Mouse (Mus musculus): ENCODE measurements around the gene Atpaf1. TPM values are rescaled to one million over a fixed set of nuclear protein-coding genes. Genes with fewer than 3 reads are reported as not detected.

Atpaf1 gene
- total and polyA plus RNA-seq, 2 experiments: 16.5 to 23.4 TPM

GRCm38 (mm10) chr4:115782026-115782805, 2.4 kb upstream of the Atpaf1 start:
- WGBS: 93% methylated on average over 5 of the region's 5 CpGs

GRCm38 (mm10) chr4:115785511-115786034, 961 bp downstream of the Atpaf1 start:
- Histone ChIP-seq H3K4me1 (ENCODE audit: control insufficient read depth, insufficient read depth, low read length) (peaks cover 11% of the 10 kb centered on the region), H3K4me3 (ENCODE audit: insufficient read depth, low read depth, low read length) (peak overlapping the region; percentile 87), H3K36me3 (ENCODE audit: control insufficient read depth, insufficient read depth, low read length) (peaks cover 17% of the 10 kb centered on the region), H3K27me3 (ENCODE audit: control insufficient read depth, insufficient read depth, low read length) (no peaks in the 10 kb centered on the region), H3K27ac (replicated peaks; ENCODE audit: insufficient read depth, low read depth, low read length) (no peak overlapping the region), H3K9ac (ENCODE audit: low read depth, low read length) (peak overlapping the region; percentile 93), H3K79me2 (ENCODE audit: control insufficient read depth, insufficient read depth, low read length) (no peaks in the 10 kb centered on the region)
- no peak for TF ChIP-seq POLR2A (IDR thresholded peaks at IDR 0.05; ENCODE audit: extremely low read depth, insufficient read depth, low read length)
- WGBS: 47% methylated on average over 7 of the region's 7 CpGs
- peak; percentile 51 for DNase-seq (ENCODE audit: extremely low read depth, low read depth, low spot score)

More at GRCm38 (mm10) chr4:115782026-115782805, 2.4 kb upstream of the Atpaf1 start:
- Histone ChIP-seq H3K27me3 (ENCODE audit: control insufficient read depth, insufficient read depth, low read length) (no peaks in the 10 kb centered on the region), H3K36me3 (ENCODE audit: control insufficient read depth, insufficient read depth, low read length) (no peaks in the 10 kb centered on the region; the same call in 1 of the 2 replicates), H3K79me2 (ENCODE audit: control insufficient read depth, insufficient read depth, low read length) (no peaks in the 10 kb centered on the region), H3K4me3 (ENCODE audit: insufficient read depth, low read depth, low read length) (no peak overlapping the region), H3K9ac (ENCODE audit: low read depth, low read length) (no peak overlapping the region), H3K4me1 (ENCODE audit: control insufficient read depth, insufficient read depth, low read length) (peaks cover 11% of the 10 kb centered on the region), H3K27ac (replicated peaks; ENCODE audit: insufficient read depth, low read depth, low read length) (no peak overlapping the region)
- no peak for DNase-seq (ENCODE audit: extremely low read depth, low read depth, low spot score)
- TF ChIP-seq POLR2A (IDR thresholded peaks at IDR 0.05; ENCODE audit: extremely low read depth, insufficient read depth, low read length): no peak
- TF ChIP-seq CTCF (IDR thresholded peaks at IDR 0.05; ENCODE audit: low read depth, low read length): no peak

- no peak for DNase-seq (ENCODE audit: extremely low read depth, low read depth, low spot score)
- 83% methylated on average over 3 of the region's 3 CpGs for WGBS
- Histone ChIP-seq H3K27ac (replicated peaks; ENCODE audit: insufficient read depth, low read depth, low read length) (no peak overlapping the region), H3K27me3 (ENCODE audit: control insufficient read depth, insufficient read depth, low read length) (no peaks in the 10 kb centered on the region), H3K79me2 (ENCODE audit: control insufficient read depth, insufficient read depth, low read length) (no peaks in the 10 kb centered on the region), H3K9ac (ENCODE audit: low read depth, low read length) (no peak overlapping the region), H3K4me1 (ENCODE audit: control insufficient read depth, insufficient read depth, low read length) (peaks cover 1% of the 10 kb centered on the region), H3K4me3 (ENCODE audit: insufficient read depth, low read depth, low read length) (no peak overlapping the region), H3K36me3 (ENCODE audit: control insufficient read depth, insufficient read depth, low read length) (peaks cover 43% of the 10 kb centered on the region)
- TF ChIP-seq POLR2A (IDR thresholded peaks at IDR 0.05; ENCODE audit: extremely low read depth, insufficient read depth, low read length): no peak
- TF ChIP-seq CTCF (IDR thresholded peaks at IDR 0.05; ENCODE audit: low read depth, low read length): no peak
Measured at GRCm38 (mm10) chr4:115790864-115791263, 6.3 kb downstream of the Atpaf1 start.

GRCm38 (mm10) chr4:115795360-115795759, 10.7 kb downstream of the Atpaf1 start:
- H3K4me3 ChIP-seq (ENCODE audit: insufficient read depth, low read depth, low read length): no peak overlapping the region
- DNase-seq (ENCODE audit: extremely low read depth, low read depth, low spot score): no peak
- no peak overlapping the region for H3K9ac ChIP-seq (ENCODE audit: low read depth, low read length)
- peaks cover 56% of the 10 kb centered on the region for H3K36me3 ChIP-seq (ENCODE audit: control insufficient read depth, insufficient read depth, low read length)
- 92% methylated on average over 3 of the region's 3 CpGs for WGBS
- H3K27ac ChIP-seq (replicated peaks; ENCODE audit: insufficient read depth, low read depth, low read length): no peak overlapping the region
- no peaks in the 10 kb centered on the region for H3K4me1 ChIP-seq (ENCODE audit: control insufficient read depth, insufficient read depth, low read length)
- no peaks in the 10 kb centered on the region for H3K79me2 ChIP-seq (ENCODE audit: control insufficient read depth, insufficient read depth, low read length)
- H3K27me3 ChIP-seq (ENCODE audit: control insufficient read depth, insufficient read depth, low read length): no peaks in the 10 kb centered on the region
- no peak for TF ChIP-seq CTCF (IDR thresholded peaks at IDR 0.05; ENCODE audit: low read depth, low read length)
- TF ChIP-seq POLR2A (IDR thresholded peaks at IDR 0.05; ENCODE audit: extremely low read depth, insufficient read depth, low read length): no peak

- H3K79me2 ChIP-seq (ENCODE audit: control insufficient read depth, insufficient read depth, low read length): no peaks in the 10 kb centered on the region
- DNase-seq (ENCODE audit: extremely low read depth, low read depth, low spot score): no peak
- H3K36me3 ChIP-seq (ENCODE audit: control insufficient read depth, insufficient read depth, low read length): peaks cover 52% of the 10 kb centered on the region
Measured at GRCm38 (mm10) chr4:115799981-115800380, 15.4 kb downstream of the Atpaf1 start.

GRCm38 (mm10) chr4:115812326-115812725, 27.7 kb downstream of the Atpaf1 start:
- Histone ChIP-seq H3K79me2 (ENCODE audit: control insufficient read depth, insufficient read depth, low read length) (no peaks in the 10 kb centered on the region), H3K4me3 (ENCODE audit: insufficient read depth, low read depth, low read length) (no peak overlapping the region), H3K27me3 (ENCODE audit: control insufficient read depth, insufficient read depth, low read length) (no peaks in the 10 kb centered on the region), H3K27ac (replicated peaks; ENCODE audit: insufficient read depth, low read depth, low read length) (no peak overlapping the region), H3K36me3 (ENCODE audit: control insufficient read depth, insufficient read depth, low read length) (peaks cover 18% of the 10 kb centered on the region), H3K4me1 (ENCODE audit: control insufficient read depth, insufficient read depth, low read length) (no peaks in the 10 kb centered on the region), H3K9ac (ENCODE audit: low read depth, low read length) (no peak overlapping the region)
- 96% methylated on average over 4 of the region's 4 CpGs for WGBS
- no peak for DNase-seq (ENCODE audit: extremely low read depth, low read depth, low spot score)
- TF ChIP-seq POLR2A (IDR thresholded peaks at IDR 0.05; ENCODE audit: extremely low read depth, insufficient read depth, low read length) (no peak), CTCF (IDR thresholded peaks at IDR 0.05; ENCODE audit: low read depth, low read length) (no peak)

More at GRCm38 (mm10) chr4:115799981-115800380, 15.4 kb downstream of the Atpaf1 start:
- Histone ChIP-seq H3K27ac (replicated peaks; ENCODE audit: insufficient read depth, low read depth, low read length) (no peak overlapping the region), H3K4me3 (ENCODE audit: insufficient read depth, low read depth, low read length) (no peak overlapping the region), H3K9ac (ENCODE audit: low read depth, low read length) (no peak overlapping the region), H3K4me1 (ENCODE audit: control insufficient read depth, insufficient read depth, low read length) (no peaks in the 10 kb centered on the region), H3K27me3 (ENCODE audit: control insufficient read depth, insufficient read depth, low read length) (no peaks in the 10 kb centered on the region)
- 77% methylated on average over 3 of the region's 3 CpGs for WGBS
- TF ChIP-seq CTCF (IDR thresholded peaks at IDR 0.05; ENCODE audit: low read depth, low read length) (no peak), POLR2A (IDR thresholded peaks at IDR 0.05; ENCODE audit: extremely low read depth, insufficient read depth, low read length) (no peak)

Measured in liver, adult 2 months (tissue).